Mouse (Mus musculus) hindbrain, embryonic 13.5 days (tissue): Measurements from ENCODE around the gene Zfp385b. TPM values are rescaled to one million over a fixed set of nuclear protein-coding genes. Genes with fewer than 3 reads are reported as not detected.
A peak's percentile ranks its signal among the peaks of the same experiment; 100 is the strongest.

Experiments used
- ATAC-seq: fragments of 200-750 bp; cut with Nextera tagmentation; 2 replicates; pipeline ENCODE4 v1.8.0; 2017; ENCODE audit warnings: moderate TSS enrichment; ENCODE audit not compliant: low FRiP score
- H3K27ac ChIP-seq: fragments of 300-500 bp; sonication (generic); 2 replicates; pipeline ENCODE4 v1.5.1; 2015; ENCODE audit warnings: inconsistent platforms, mild to moderate bottlenecking, moderate library complexity
- H3K27me3 ChIP-seq: fragments of 300-500 bp; sonication (generic); 2 replicates; pipeline ENCODE4 v1.6.1; 2015; ENCODE audit warnings: mild to moderate bottlenecking, inconsistent platforms
- H3K36me3 ChIP-seq: fragments of 300-500 bp; sonication (generic); 2 replicates; pipeline ENCODE4 v1.6.1; 2015; ENCODE audit warnings: mild to moderate bottlenecking, inconsistent platforms
- H3K4me1 ChIP-seq: fragments of 300-500 bp; sonication (generic); replicated peaks from 2 replicates; pipeline ENCODE4 v1.6.1; 2015; ENCODE audit warnings: inconsistent platforms
- H3K4me2 ChIP-seq: fragments of 300-500 bp; sonication (generic); 2 replicates; pipeline ENCODE4 v1.6.1; 2015; ENCODE audit warnings: inconsistent platforms, mild to moderate bottlenecking, moderate library complexity
- H3K4me3 ChIP-seq: fragments of 300-500 bp; sonication (generic); 2 replicates; pipeline ENCODE4 v1.5.1; 2015; ENCODE audit warnings: mild to moderate bottlenecking, inconsistent platforms
- H3K9ac ChIP-seq: fragments of 300-500 bp; sonication (generic); 2 replicates; pipeline ENCODE4 v1.6.1; 2015; ENCODE audit warnings: mild to moderate bottlenecking, inconsistent platforms
- H3K9me3 ChIP-seq: fragments of 300-500 bp; sonication (generic); 2 replicates; pipeline ENCODE4 v1.6.1; 2016; ENCODE audit warnings: inconsistent platforms
- WGBS: fragments of 180-500 bp; shearing (Covaris S2); methylation state at CpG from one replicate; pipeline ENCODE4 v1.1.7; 2015; 5-methylcytosine and 5-hydroxymethylcytosine counted together
- polyA plus RNA-seq: library from polyadenylated mRNA; unstranded; fragments of >200 nt; fragmentation: Nextera tagmentation; extraction: Ambion mirVana; gene quantifications from 2 replicates; pipeline ENCODE4 v1.2.1, GENCODE M21; 2015

The Zfp385b gene
- polyA plus RNA-seq, 1 experiment from 2014 or later, result 8.1 TPM

DNA sequence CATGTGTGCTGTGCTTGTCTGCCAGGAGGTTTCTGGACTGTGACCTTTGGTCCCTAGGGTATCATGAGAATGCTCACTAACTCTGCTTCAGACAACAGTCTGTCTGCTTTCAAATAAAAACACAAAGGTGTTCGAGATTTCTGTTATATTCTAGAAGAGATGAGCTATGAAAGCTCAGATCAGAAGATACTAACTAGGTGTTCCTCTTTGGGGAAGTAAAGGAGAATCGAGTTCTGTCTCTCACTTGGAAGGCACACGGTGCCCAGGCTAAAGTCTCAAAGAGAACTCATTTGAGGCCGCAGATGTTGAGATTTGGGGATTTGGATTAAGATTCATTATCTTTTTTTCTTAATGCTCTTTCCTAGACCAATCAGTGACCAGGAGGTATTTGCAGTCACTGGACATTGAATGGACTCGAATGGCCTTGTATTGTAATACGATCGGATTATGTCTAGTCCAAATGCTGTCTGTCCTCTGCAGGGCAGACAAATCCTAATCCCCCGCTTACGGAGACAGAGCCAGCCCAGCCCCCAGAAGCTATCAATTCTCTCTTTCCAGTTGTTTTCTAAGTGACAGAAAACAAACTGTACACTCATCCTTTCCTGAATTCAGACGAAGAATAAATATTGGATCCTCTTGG, 42.3 kb downstream of the Zfp385b start:
- Histone ChIP-seq H3K4me2 (no peak overlapping the region), H3K27me3 (no peaks in the 10 kb centered on the region), H3K9ac (no peak overlapping the region), H3K4me3 (no peak overlapping the region), H3K27ac (no peak overlapping the region), H3K36me3 (no peaks in the 10 kb centered on the region), H3K9me3 (no peaks in the 10 kb centered on the region), H3K4me1 (peaks cover 6% of the 10 kb centered on the region; the same call in 1 of the 2 replicates)
- WGBS, result 68% methylated on average over 10 of the region's 10 CpGs
- ATAC-seq, result no peak

DNA sequence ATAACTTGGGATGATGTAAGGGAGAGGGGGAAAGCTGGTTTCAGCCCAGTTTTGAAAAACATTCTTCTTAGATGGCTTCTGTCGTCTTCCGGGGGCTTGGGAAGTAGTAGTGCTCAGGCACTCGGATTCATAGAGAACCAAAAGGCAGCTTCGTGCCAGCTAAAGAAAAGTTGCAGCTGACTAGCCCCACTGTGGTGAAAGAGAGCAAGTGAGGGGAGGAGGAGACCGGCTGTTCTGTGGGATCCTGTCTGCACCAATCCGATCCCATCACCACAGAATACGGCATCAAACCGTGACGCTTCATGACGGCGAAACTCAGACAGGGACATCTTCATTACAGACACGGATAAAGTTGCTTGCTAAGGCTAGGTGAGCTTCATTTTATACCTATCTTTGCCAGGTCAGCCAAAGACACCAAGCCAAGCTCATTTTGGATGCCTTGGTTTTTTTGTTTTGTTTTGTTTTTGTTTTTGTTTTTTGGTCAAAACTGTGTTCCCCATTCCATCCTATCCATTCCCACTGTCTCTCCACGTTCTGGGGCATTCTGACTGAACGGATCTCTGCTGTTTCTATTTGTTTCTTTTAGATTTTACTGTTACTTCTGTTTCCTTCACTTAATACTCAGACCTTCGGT, 44.1 kb downstream of the Zfp385b start:
- Histone ChIP-seq H3K9ac (no peak overlapping the region), H3K36me3 (no peaks in the 10 kb centered on the region), H3K27ac (no peak overlapping the region), H3K27me3 (no peaks in the 10 kb centered on the region), H3K4me1 (peaks cover 6% of the 10 kb centered on the region; the same call in 1 of the 2 replicates), H3K4me2 (no peak overlapping the region), H3K9me3 (no peaks in the 10 kb centered on the region), H3K4me3 (no peak overlapping the region)
- ATAC-seq, result peak; percentile 72
- WGBS, result 67% methylated on average over 15 of the region's 15 CpGs

DNA sequence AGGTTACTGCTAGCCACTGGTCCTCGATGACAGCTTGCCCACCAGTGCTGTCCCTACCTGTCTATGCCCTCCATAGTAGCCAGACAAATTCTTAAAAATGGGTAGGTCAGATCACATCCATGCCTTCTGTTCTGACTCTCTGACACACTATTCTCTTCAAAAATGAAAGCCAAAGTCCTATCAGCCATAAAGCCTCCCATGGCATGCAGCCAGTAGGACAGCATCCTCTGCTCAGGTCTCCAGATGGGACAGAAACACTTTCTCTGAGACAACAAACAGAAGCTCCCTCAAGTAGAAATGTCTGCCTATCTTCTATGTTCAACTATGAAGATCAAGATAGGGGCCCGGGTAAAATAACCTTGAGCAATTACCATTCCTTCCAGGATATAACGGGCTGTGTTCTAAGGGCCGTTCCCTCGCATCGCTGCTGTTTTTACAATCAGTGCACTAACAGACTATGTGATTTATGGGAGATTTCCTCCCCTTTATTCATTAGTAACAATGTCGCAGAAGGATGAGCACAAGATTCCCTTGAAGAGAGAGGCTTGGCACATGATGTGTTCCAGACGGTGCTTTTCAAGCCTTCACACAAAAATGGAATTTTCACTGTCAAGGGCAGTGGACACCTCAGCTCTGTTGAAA, 49.3 kb downstream of the Zfp385b start:
- no peak overlapping the region for H3K4me3 ChIP-seq
- no peaks in the 10 kb centered on the region for H3K27me3 ChIP-seq
- ATAC-seq, result no peak
- no peaks in the 10 kb centered on the region for H3K36me3 ChIP-seq
- no peak overlapping the region for H3K27ac ChIP-seq
- no peak overlapping the region for H3K4me2 ChIP-seq
- peaks cover 8% of the 10 kb centered on the region; the same call in 1 of the 2 replicates for H3K4me1 ChIP-seq
- 72% methylated on average over 8 of the region's 8 CpGs for WGBS
- no peaks in the 10 kb centered on the region for H3K9me3 ChIP-seq
- H3K9ac ChIP-seq, result no peak overlapping the region

DNA sequence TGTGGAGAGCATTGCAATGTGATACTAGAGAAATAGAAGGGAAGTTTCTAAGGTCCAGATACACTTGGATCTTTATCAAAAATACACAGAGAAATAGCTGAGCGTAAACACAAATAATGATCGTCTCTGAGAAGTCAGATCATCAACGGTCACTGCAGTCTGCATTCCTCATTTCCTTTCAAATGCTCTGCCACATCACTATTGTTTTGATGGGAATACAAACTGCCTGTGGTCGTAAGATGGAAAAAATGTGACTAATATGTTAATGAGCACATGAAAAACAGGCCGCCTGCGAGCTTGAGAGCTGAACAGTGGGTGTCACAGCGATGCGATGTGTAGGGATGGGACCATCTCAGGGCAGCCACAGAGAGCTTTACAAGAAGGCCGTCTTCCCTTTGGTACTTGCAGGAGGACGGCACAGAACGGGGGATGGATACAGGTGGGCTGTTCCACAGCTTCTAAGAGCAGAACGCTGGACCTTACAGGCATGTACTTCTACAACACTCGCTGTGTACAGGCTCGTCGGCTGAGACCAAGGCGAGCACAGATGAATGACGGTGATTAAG, 51.0 kb downstream of the Zfp385b start:
- no peaks in the 10 kb centered on the region for H3K27me3 ChIP-seq
- peak overlapping the region; percentile 11 for H3K4me2 ChIP-seq
- H3K4me3 ChIP-seq, result no peak overlapping the region
- H3K9ac ChIP-seq, result no peak overlapping the region
- no peak; the same call in 1 of the 2 replicates for ATAC-seq
- WGBS, result 50% methylated on average over 17 of the region's 17 CpGs
- H3K4me1 ChIP-seq, result peaks cover 8% of the 10 kb centered on the region; the same call in 1 of the 2 replicates
- H3K27ac ChIP-seq, result no peak overlapping the region
- no peaks in the 10 kb centered on the region for H3K9me3 ChIP-seq
- H3K36me3 ChIP-seq, result no peaks in the 10 kb centered on the region

DNA sequence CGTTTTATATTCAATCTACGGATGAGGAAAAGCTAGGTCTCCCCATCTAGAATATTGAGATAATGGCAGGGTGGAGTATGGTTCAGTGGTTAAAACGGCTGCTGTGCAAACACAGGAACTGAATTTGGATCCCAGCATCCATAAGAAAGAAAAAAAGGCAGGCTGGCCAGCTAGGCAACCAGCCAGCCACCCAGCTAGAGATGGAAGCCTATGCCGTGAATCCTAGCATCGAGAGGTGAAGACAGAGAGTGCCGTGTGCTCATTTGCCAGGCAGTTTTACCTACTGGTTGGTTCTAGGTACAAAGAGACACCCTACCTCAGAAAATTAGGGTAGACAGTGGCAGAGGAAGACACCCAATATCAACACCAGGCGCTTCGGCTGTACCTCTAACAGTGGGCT, 57.5 kb downstream of the Zfp385b start:
- H3K27ac ChIP-seq, result no peak overlapping the region
- no peak for ATAC-seq
- H3K4me3 ChIP-seq, result no peak overlapping the region
- H3K4me1 ChIP-seq, result 0 out of 2 replicates have a peak, but pooled peaks cover 5% of the 10 kb centered on the region
- 88% methylated on average over 8 of the region's 8 CpGs for WGBS
- H3K9ac ChIP-seq, result no peak overlapping the region
- no peaks in the 10 kb centered on the region for H3K36me3 ChIP-seq
- no peaks in the 10 kb centered on the region for H3K9me3 ChIP-seq
- H3K27me3 ChIP-seq, result no peaks in the 10 kb centered on the region
- H3K4me2 ChIP-seq, result no peak overlapping the region

DNA sequence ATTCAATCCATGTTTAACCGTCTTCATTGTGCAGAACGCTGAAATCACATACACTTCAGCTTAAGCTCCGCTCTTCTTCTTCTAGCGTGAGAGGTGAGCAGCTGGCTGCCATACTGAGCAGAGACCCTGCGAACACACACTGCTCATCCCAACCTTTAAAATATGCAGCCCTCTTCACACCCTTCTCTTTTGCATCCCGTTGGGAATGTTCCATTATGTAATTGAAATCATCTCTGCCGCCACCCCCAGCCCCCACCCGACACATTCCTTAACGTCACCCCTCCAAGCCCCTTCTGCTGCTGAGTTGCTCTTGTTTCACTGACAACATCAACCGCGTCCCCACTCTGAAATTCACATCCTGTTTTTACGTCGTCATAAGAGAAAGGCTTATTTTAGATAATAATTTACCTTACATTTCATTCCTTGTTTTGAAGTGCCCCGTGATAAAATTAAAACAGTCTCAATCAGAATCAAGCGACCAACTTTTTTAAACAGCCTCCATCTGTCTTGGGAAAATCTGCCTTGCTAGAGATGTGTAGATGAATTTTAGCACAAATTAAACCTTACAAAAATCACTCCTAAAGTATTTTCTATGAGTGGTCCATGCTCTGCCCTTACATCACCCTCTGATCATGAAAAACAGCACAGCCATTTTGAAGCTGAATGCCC, 60.9 kb downstream of the Zfp385b start:
- whole genome bisulfite sequencing, result 68% methylated on average over 15 of the region's 15 CpGs
- 0 out of 2 replicates have a peak, but pooled peaks cover 2% of the 10 kb centered on the region for H3K27me3 ChIP-seq
- H3K4me1 ChIP-seq, result peaks cover 11% of the 10 kb centered on the region
- no peak for ATAC-seq
- H3K4me2 ChIP-seq, result no peak overlapping the region
- no peak overlapping the region for H3K4me3 ChIP-seq
- H3K36me3 ChIP-seq, result no peaks in the 10 kb centered on the region
- no peak overlapping the region for H3K27ac ChIP-seq
- no peaks in the 10 kb centered on the region for H3K9me3 ChIP-seq
- H3K9ac ChIP-seq, result no peak overlapping the region

DNA sequence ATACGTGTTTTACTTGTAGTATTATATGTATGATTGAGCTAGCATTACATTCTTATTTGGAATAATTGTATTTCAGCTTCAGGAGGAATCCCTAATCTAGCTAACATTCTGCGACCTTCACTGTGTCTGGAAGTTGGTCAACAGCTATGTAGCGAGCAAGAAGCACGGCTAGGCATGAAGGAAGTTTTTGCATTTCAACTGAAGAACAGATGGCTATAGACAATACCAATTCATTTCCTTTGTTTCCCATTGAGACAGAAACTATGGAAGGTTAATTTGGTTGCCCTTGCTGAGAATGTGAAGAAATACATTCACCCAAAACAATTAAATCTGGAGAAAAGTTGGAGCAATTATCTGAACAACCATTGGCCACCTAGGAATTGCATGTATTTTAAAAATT, 66.9 kb downstream of the Zfp385b start:
- H3K9ac ChIP-seq, result no peak overlapping the region
- H3K27ac ChIP-seq, result no peak overlapping the region
- H3K36me3 ChIP-seq, result no peaks in the 10 kb centered on the region
- H3K9me3 ChIP-seq, result no peaks in the 10 kb centered on the region
- H3K4me3 ChIP-seq, result no peak overlapping the region
- H3K27me3 ChIP-seq, result 0 out of 2 replicates have a peak, but pooled peaks cover 5% of the 10 kb centered on the region
- ATAC-seq, result no peak
- H3K4me1 ChIP-seq, result peaks cover 6% of the 10 kb centered on the region
- 57% methylated on average over 4 of the region's 4 CpGs for WGBS
- no peak overlapping the region for H3K4me2 ChIP-seq

DNA sequence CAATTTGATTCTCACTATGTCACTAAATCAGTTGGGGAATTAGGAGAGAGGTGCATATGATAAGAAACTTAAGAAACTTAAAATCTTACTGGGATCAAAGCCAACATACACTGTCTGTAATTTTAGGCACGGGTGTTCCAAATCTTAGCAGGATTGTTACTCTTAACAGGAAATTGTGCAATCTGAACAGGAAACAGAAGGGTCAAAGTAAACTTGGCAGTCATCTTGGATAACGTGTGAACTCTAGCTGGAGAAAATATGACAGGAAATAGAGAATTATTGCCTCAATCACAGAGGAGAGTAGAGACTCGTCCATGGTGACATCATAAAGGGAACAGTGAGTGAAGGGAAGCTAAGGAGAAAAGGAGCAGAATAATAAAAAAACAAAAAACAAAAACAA, 69.8 kb downstream of the Zfp385b start:
- Histone ChIP-seq H3K4me3 (no peak overlapping the region), H3K27me3 (0 out of 2 replicates have a peak, but pooled peaks cover 5% of the 10 kb centered on the region), H3K9ac (no peak overlapping the region), H3K36me3 (no peaks in the 10 kb centered on the region), H3K27ac (no peak overlapping the region), H3K4me2 (no peak overlapping the region), H3K4me1 (peaks cover 4% of the 10 kb centered on the region), H3K9me3 (no peaks in the 10 kb centered on the region)
- no peak for ATAC-seq
- WGBS, result 73% methylated on average over 3 of the region's 3 CpGs

DNA sequence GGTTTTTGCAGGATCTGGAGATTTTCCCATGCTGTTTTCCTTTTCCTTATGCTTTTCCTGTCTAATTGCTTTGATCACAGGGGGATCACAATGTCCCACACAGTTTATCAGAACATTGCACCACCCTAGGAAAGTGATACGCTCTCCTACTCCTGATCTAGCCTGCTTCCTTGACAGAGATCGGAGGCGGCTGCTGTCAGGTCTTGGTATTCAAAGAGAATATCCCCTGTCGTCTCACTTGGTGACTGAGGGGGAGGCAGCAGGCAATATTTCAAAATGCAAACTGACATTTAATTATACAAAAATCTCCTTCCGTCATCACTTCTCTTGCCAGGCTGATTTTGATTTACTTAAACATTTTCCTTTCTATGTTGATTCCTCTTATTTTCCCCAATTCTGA, 73.0 kb downstream of the Zfp385b start:
- no peaks in the 10 kb centered on the region for H3K9me3 ChIP-seq
- H3K36me3 ChIP-seq, result no peaks in the 10 kb centered on the region
- H3K4me2 ChIP-seq, result no peak overlapping the region
- H3K9ac ChIP-seq, result no peak overlapping the region
- no peaks in the 10 kb centered on the region for H3K27me3 ChIP-seq
- no peak overlapping the region for H3K4me3 ChIP-seq
- H3K4me1 ChIP-seq, result no peaks in the 10 kb centered on the region
- no peak for ATAC-seq
- 81% methylated on average over 5 of the region's 5 CpGs for WGBS
- no peak overlapping the region for H3K27ac ChIP-seq

DNA sequence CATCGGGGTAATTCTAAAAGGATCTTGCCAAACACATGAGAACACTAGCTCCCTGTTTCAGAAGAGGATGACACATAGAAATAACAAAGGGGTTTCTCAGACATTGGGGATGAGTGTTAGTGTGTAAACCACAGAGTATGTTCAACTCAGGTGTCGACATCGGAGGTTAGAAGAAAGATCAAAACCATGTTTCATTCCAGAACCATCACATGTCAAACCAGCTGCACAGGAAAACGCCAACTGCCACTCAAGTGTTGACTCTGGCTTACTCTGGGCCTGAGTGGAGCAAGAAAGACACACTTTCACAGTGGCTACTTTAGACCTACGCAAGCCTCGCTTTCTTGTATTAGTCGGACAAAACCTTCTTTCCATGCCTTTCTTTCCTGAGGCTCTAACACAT, 74.2 kb downstream of the Zfp385b start:
- Histone ChIP-seq H3K4me1 (no peaks in the 10 kb centered on the region), H3K9me3 (0 out of 2 replicates have a peak, but pooled peaks cover 6% of the 10 kb centered on the region), H3K27me3 (no peaks in the 10 kb centered on the region), H3K27ac (no peak overlapping the region), H3K9ac (no peak overlapping the region), H3K4me2 (no peak overlapping the region), H3K4me3 (no peak overlapping the region), H3K36me3 (no peaks in the 10 kb centered on the region)
- 97% methylated on average over 7 of the region's 7 CpGs for WGBS
- ATAC-seq, result no peak

DNA sequence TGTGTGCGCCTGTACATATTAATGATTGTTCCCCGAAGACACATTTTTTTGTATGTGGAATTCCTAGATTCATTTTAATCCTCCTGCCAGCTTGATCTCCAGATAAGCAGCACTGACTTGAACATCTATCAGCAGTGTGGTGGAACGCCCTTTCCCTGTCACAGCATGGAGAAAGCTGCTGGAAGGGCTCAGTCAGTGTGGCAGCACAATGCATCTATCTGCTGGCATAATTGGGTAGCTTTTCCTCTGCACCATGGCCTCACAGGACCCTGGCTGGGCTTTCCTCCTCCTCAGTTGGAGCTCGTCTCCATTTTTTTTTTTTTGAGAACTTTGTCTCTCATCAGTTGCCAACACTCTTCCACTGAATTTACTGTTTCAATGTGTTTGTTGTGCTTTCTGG, 77.1 kb downstream of the Zfp385b start:
- ATAC-seq, result no peak
- Histone ChIP-seq H3K4me3 (no peak overlapping the region), H3K9me3 (0 out of 2 replicates have a peak, but pooled peaks cover 6% of the 10 kb centered on the region), H3K4me1 (no peaks in the 10 kb centered on the region), H3K36me3 (no peaks in the 10 kb centered on the region), H3K27me3 (no peaks in the 10 kb centered on the region), H3K4me2 (no peak overlapping the region), H3K27ac (no peak overlapping the region), H3K9ac (no peak overlapping the region)
- WGBS, result 67% methylated on average over 4 of the region's 4 CpGs

DNA sequence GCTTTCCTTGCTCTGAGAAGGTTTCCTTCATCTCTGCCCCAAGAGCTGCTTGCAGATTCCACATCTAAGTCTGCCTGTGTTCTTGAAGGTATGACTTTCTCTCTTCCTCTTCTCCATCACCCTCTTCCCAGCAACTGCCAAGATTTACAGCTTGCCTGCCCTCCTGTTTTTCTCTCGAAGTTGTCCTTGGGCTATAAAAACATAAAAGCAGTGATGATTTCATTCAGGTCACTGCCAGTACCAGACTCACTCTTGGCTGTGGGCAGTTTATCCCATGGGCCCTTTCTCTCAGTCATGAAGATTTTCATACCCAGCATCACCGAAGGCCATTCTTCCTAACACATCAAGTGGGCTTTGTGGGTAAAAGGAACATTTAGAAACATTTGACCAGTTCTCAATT, 89.2 kb downstream of the Zfp385b start:
- H3K36me3 ChIP-seq, result no peaks in the 10 kb centered on the region
- no peaks in the 10 kb centered on the region for H3K4me1 ChIP-seq
- no peak overlapping the region for H3K9ac ChIP-seq
- H3K4me3 ChIP-seq, result no peak overlapping the region
- 76% methylated on average over 2 of the region's 2 CpGs for WGBS
- H3K27ac ChIP-seq, result no peak overlapping the region
- H3K4me2 ChIP-seq, result no peak overlapping the region
- no peak for ATAC-seq
- H3K9me3 ChIP-seq, result no peaks in the 10 kb centered on the region
- H3K27me3 ChIP-seq, result no peaks in the 10 kb centered on the region
